Mouse (Mus musculus): Measurements from ENCODE around the gene Ubash3a.
"Not testable (repeated sequence)": the region's sequence is repeated elsewhere in the genome, so short reads cannot be mapped to it uniquely, and the experiment has no call there.

The Ubash3a gene

GRCm38 (mm10) chr17:31261352-31261751, 53.7 kb downstream of the Ubash3a start:
- DNase-seq (ENCODE audit: low spot score in 2 of 2) = no peak

- DNase-seq (ENCODE audit: low spot score in 2 of 2) = no peak
These were observed 55.0 kb downstream of the Ubash3a start for GRCm38 (mm10) chr17:31262715-31263114.

- DNase-seq (ENCODE audit: low spot score in 2 of 2) = no peak
These were observed 56.1 kb downstream of the Ubash3a start for GRCm38 (mm10) chr17:31263770-31264169.

- DNase-seq (ENCODE audit: low spot score in 2 of 2) = no peak
These were observed 56.7 kb downstream of the Ubash3a start for GRCm38 (mm10) chr17:31264372-31264771.

GRCm38 (mm10) chr17:31265171-31265572, 57.5 kb downstream of the Ubash3a start:
- DNase-seq (ENCODE audit: low spot score in 2 of 2) = no peak

- no peak for DNase-seq (ENCODE audit: low spot score in 2 of 2)
These were observed 58.2 kb downstream of the Ubash3a start for GRCm38 (mm10) chr17:31265831-31266230.

- DNase-seq (ENCODE audit: low spot score in 2 of 2) = no peak
These were observed 58.8 kb downstream of the Ubash3a start for GRCm38 (mm10) chr17:31266321-31266950.

GRCm38 (mm10) chr17:31267138-31267537, 59.5 kb downstream of the Ubash3a start:
- no peak for DNase-seq (ENCODE audit: low spot score in 2 of 2)

- no peak for DNase-seq (ENCODE audit: low spot score in 2 of 2)
These were observed 59.9 kb downstream of the Ubash3a start for GRCm38 (mm10) chr17:31267603-31268002.

- DNase-seq (ENCODE audit: low spot score in 2 of 2) = peak in 1 of 2 experiments; percentile 15
These were observed 60.3 kb downstream of the Ubash3a start for GRCm38 (mm10) chr17:31268016-31268415.

- DNase-seq (ENCODE audit: low spot score in 2 of 2) = no peak
These were observed 62.1 kb downstream of the Ubash3a start for GRCm38 (mm10) chr17:31269761-31270160.

GRCm38 (mm10) chr17:31270246-31270645, 62.6 kb downstream of the Ubash3a start:
- no peak for DNase-seq (ENCODE audit: low spot score in 2 of 2)

GRCm38 (mm10) chr17:31270736-31271135, 63.1 kb downstream of the Ubash3a start:
- DNase-seq (ENCODE audit: low spot score in 2 of 2) = not testable (repeated sequence)

GRCm38 (mm10) chr17:31271136-31271851, 63.6 kb downstream of the Ubash3a start:
- no peak for DNase-seq (ENCODE audit: low spot score in 2 of 2)

GRCm38 (mm10) chr17:31272416-31273165, 64.9 kb downstream of the Ubash3a start:
- no peak for DNase-seq (ENCODE audit: low spot score in 2 of 2)

GRCm38 (mm10) chr17:31273631-31274030, 66.0 kb downstream of the Ubash3a start:
- DNase-seq (ENCODE audit: low spot score in 2 of 2) = no peak

- no peak for DNase-seq (ENCODE audit: low spot score in 2 of 2)
These were observed 67.5 kb downstream of the Ubash3a start for GRCm38 (mm10) chr17:31275181-31275580.

- DNase-seq (ENCODE audit: low spot score in 2 of 2) = peak in 1 of 2 experiments; percentile 80
These were observed 68.7 kb downstream of the Ubash3a start for GRCm38 (mm10) chr17:31276207-31276921.

- peak; percentile 100 for DNase-seq (ENCODE audit: low spot score in 2 of 2)
These were observed 69.5 kb downstream of the Ubash3a start, which contains the start of gene Rsph1 for GRCm38 (mm10) chr17:31276922-31277918. TSS of gene Rsph1 (minus strand) at chr17:31277383.

GRCm38 (mm10) chr17:31277931-31278330, 70.3 kb downstream of the Ubash3a start:
- DNase-seq (ENCODE audit: low spot score in 2 of 2) = no peak

- no peak for DNase-seq (ENCODE audit: low spot score in 2 of 2)
These were observed 71.9 kb downstream of the Ubash3a start for GRCm38 (mm10) chr17:31279541-31279940.
